Mouse (Mus musculus): ENCODE results near the gene Lix1l.

DNA sequence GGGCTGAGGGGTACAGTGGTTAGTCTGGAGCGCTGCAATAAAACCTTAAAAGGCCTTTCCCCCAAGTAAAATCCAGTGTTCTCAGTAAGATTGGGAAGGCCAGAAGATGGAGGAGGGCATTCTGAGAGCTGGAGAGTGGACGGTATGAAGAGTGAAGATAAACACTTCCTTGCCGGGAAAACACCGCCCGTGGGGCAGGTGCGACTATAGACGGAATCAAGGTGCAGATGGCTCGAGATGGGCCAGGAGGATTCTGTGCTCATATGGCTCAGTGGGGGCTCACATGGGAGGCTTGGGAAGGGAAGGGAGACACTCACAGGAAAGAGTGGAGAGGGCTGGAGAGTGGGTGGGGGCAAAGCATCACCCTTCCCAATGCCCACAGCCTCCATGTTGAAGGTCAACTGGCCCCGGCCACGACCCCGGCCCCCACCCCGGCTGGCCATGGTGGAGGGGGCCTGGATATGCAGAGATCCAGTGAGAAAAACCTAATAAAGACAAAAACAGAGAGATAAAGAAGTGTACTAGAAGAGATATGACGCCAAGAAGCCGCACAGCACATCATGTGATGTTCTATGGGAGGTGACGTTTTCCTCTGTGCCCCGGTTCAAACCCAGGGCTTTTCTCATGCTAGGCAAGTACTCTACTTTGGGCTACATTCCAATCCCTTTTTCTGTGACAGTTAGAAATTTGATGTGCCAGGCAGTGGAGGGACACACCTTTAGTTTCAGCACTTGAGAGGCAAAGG, 19.0 kb upstream of the Lix1l start:
- TF ChIP-seq CTCF (IDR thresholded peaks at IDR 0.05; ENCODE audit: borderline replicate concordance, control insufficient read depth, extremely low read depth, insufficient read depth, low read length, poor library complexity), result no peak
- TF ChIP-seq POLR2A (IDR thresholded peaks at IDR 0.05; ENCODE audit: control insufficient read depth, extremely low read depth, insufficient read depth, low read length, poor library complexity), result no peak
